Mouse (Mus musculus): ENCODE measurements around the gene Qk. TPM values are rescaled to one million over a fixed set of nuclear protein-coding genes. Genes with fewer than 3 reads are reported as not detected.

Gene Qk
- polyA plus RNA-seq, 1 experiment = 252 TPM

- Histone ChIP-seq H3K36me3 (ENCODE audit: control insufficient read depth, insufficient read depth, low read length, poor library complexity, severe bottlenecking) (no peaks in the 10 kb centered on the region), H3K4me1 (ENCODE audit: control insufficient read depth, insufficient read depth, low read length) (peaks cover 4% of the 10 kb centered on the region), H3K27ac (ENCODE audit: insufficient read depth, low read length) (no peak overlapping the region), H3K4me3 (ENCODE audit: low read depth, low read length) (no peak overlapping the region), H3K9ac (ENCODE audit: low read depth, poor library complexity, severe bottlenecking) (no peak overlapping the region), H3K9me3 (replicated peaks; ENCODE audit: control insufficient read depth, insufficient read depth, low read length, poor library complexity, severe bottlenecking) (no peaks in the 10 kb centered on the region), H3K27me3 (ENCODE audit: control insufficient read depth, insufficient read depth, low read length, poor library complexity, severe bottlenecking) (no peaks in the 10 kb centered on the region)
- TF ChIP-seq POLR2A (IDR thresholded peaks at IDR 0.05; ENCODE audit: insufficient read depth, low read length) = no peak
- TF ChIP-seq CTCF (IDR thresholded peaks at IDR 0.05; ENCODE audit: low read depth, low read length) = no peak
- peak; percentile 74; the same call in 1 of the 2 replicates for TF ChIP-seq EP300 (IDR thresholded peaks at IDR 0.05; ENCODE audit: insufficient read depth, low read depth, low read length)
Measured at GRCm38 (mm10) chr17:10332127-10332526, 12.5 kb upstream of the Qk start.

- Histone ChIP-seq H3K27me3 (ENCODE audit: control insufficient read depth, insufficient read depth, low read length, poor library complexity, severe bottlenecking) (no peaks in the 10 kb centered on the region), H3K9me3 (replicated peaks; ENCODE audit: control insufficient read depth, insufficient read depth, low read length, poor library complexity, severe bottlenecking) (no peaks in the 10 kb centered on the region)
Measured at GRCm38 (mm10) chr17:10329461-10329860, 9.8 kb upstream of the Qk start.

GRCm38 (mm10) chr17:10328544-10329100 lies 9.0 kb upstream of the Qk start:
- Histone ChIP-seq H3K4me1 (ENCODE audit: control insufficient read depth, insufficient read depth, low read length) (peaks cover 4% of the 10 kb centered on the region), H3K9ac (ENCODE audit: low read depth, poor library complexity, severe bottlenecking) (no peak overlapping the region), H3K27ac (ENCODE audit: insufficient read depth, low read length) (no peak overlapping the region), H3K9me3 (replicated peaks; ENCODE audit: control insufficient read depth, insufficient read depth, low read length, poor library complexity, severe bottlenecking) (no peaks in the 10 kb centered on the region), H3K27me3 (ENCODE audit: control insufficient read depth, insufficient read depth, low read length, poor library complexity, severe bottlenecking) (no peaks in the 10 kb centered on the region), H3K4me3 (ENCODE audit: low read depth, low read length) (no peak overlapping the region), H3K36me3 (ENCODE audit: control insufficient read depth, insufficient read depth, low read length, poor library complexity, severe bottlenecking) (no peaks in the 10 kb centered on the region)
- TF ChIP-seq EP300 (IDR thresholded peaks at IDR 0.05; ENCODE audit: insufficient read depth, low read depth, low read length) = no peak
- TF ChIP-seq POLR2A (IDR thresholded peaks at IDR 0.05; ENCODE audit: insufficient read depth, low read length) = no peak
- no peak for TF ChIP-seq CTCF (IDR thresholded peaks at IDR 0.05; ENCODE audit: low read depth, low read length)

More at GRCm38 (mm10) chr17:10329461-10329860, 9.8 kb upstream of the Qk start:
- Histone ChIP-seq H3K27ac (ENCODE audit: insufficient read depth, low read length) (no peak overlapping the region), H3K9ac (ENCODE audit: low read depth, poor library complexity, severe bottlenecking) (no peak overlapping the region), H3K4me3 (ENCODE audit: low read depth, low read length) (no peak overlapping the region), H3K4me1 (ENCODE audit: control insufficient read depth, insufficient read depth, low read length) (peaks cover 4% of the 10 kb centered on the region), H3K36me3 (ENCODE audit: control insufficient read depth, insufficient read depth, low read length, poor library complexity, severe bottlenecking) (no peaks in the 10 kb centered on the region)
- TF ChIP-seq POLR2A (IDR thresholded peaks at IDR 0.05; ENCODE audit: insufficient read depth, low read length) (no peak), EP300 (IDR thresholded peaks at IDR 0.05; ENCODE audit: insufficient read depth, low read depth, low read length) (no peak), CTCF (IDR thresholded peaks at IDR 0.05; ENCODE audit: low read depth, low read length) (no peak)

DNA sequence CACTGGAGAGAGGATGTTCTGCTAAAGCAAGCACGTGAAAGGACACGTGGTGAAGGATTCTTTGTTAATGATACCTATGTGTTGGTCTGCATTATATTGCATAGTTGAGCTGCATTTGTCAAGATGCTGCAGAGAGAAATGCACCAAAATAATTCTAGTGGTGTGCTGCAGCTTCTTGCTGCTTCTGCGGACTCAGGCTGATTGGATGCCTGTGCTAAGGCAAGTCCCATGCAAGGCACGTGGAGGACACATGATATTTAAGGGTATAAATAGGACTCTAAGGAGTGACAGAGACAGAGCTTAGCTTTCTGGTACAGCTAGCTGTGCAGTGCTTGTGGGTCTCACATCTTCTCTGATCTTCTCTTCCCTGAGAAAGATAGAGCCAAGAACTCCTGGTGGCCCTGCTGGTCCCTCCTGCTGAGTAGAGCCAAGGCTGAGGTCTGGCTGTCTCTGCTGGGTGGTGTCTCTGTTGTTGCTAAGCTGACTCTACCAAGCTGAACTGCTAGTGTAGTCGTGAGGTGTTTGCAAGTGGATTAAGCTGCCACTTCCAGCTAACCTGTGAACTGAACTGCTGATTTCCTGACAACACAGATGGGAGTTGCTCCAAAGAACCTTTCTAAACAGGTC lies 8.0 kb upstream of the Qk start:
- no peaks in the 10 kb centered on the region for H3K9me3 ChIP-seq (replicated peaks; ENCODE audit: control insufficient read depth, insufficient read depth, low read length, poor library complexity, severe bottlenecking)
- H3K27me3 ChIP-seq (ENCODE audit: control insufficient read depth, insufficient read depth, low read length, poor library complexity, severe bottlenecking) = no peaks in the 10 kb centered on the region
- H3K36me3 ChIP-seq (ENCODE audit: control insufficient read depth, insufficient read depth, low read length, poor library complexity, severe bottlenecking) = no peaks in the 10 kb centered on the region
- no peak overlapping the region for H3K4me3 ChIP-seq (ENCODE audit: low read depth, low read length)
- H3K27ac ChIP-seq (ENCODE audit: insufficient read depth, low read length) = no peak overlapping the region
- H3K9ac ChIP-seq (ENCODE audit: low read depth, poor library complexity, severe bottlenecking) = no peak overlapping the region
- no peak for TF ChIP-seq POLR2A (IDR thresholded peaks at IDR 0.05; ENCODE audit: insufficient read depth, low read length)
- no peak for TF ChIP-seq CTCF (IDR thresholded peaks at IDR 0.05; ENCODE audit: low read depth, low read length)
- TF ChIP-seq EP300 (IDR thresholded peaks at IDR 0.05; ENCODE audit: insufficient read depth, low read depth, low read length) = no peak
- H3K4me1 ChIP-seq (ENCODE audit: control insufficient read depth, insufficient read depth, low read length) = peaks cover 2% of the 10 kb centered on the region

- H3K9me3 ChIP-seq (replicated peaks; ENCODE audit: control insufficient read depth, insufficient read depth, low read length, poor library complexity, severe bottlenecking) = no peaks in the 10 kb centered on the region
- H3K4me3 ChIP-seq (ENCODE audit: low read depth, low read length) = no peak overlapping the region
- TF ChIP-seq CTCF (IDR thresholded peaks at IDR 0.05; ENCODE audit: low read depth, low read length) = no peak
- TF ChIP-seq EP300 (IDR thresholded peaks at IDR 0.05; ENCODE audit: insufficient read depth, low read depth, low read length) = no peak
- TF ChIP-seq POLR2A (IDR thresholded peaks at IDR 0.05; ENCODE audit: insufficient read depth, low read length) = no peak
- no peaks in the 10 kb centered on the region for H3K27me3 ChIP-seq (ENCODE audit: control insufficient read depth, insufficient read depth, low read length, poor library complexity, severe bottlenecking)
- H3K36me3 ChIP-seq (ENCODE audit: control insufficient read depth, insufficient read depth, low read length, poor library complexity, severe bottlenecking) = no peaks in the 10 kb centered on the region
- H3K9ac ChIP-seq (ENCODE audit: low read depth, poor library complexity, severe bottlenecking) = no peak overlapping the region
- peaks cover 2% of the 10 kb centered on the region for H3K4me1 ChIP-seq (ENCODE audit: control insufficient read depth, insufficient read depth, low read length)
- no peak overlapping the region for H3K27ac ChIP-seq (ENCODE audit: insufficient read depth, low read length)
Measured at GRCm38 (mm10) chr17:10326596-10327045, 7.0 kb upstream of the Qk start.

- no peak overlapping the region for H3K9ac ChIP-seq (ENCODE audit: low read depth, poor library complexity, severe bottlenecking)
- no peak overlapping the region for H3K27ac ChIP-seq (ENCODE audit: insufficient read depth, low read length)
- TF ChIP-seq EP300 (IDR thresholded peaks at IDR 0.05; ENCODE audit: insufficient read depth, low read depth, low read length) (no peak), POLR2A (IDR thresholded peaks at IDR 0.05; ENCODE audit: insufficient read depth, low read length) (no peak), CTCF (IDR thresholded peaks at IDR 0.05; ENCODE audit: low read depth, low read length) (no peak)
- no peaks in the 10 kb centered on the region for H3K36me3 ChIP-seq (ENCODE audit: control insufficient read depth, insufficient read depth, low read length, poor library complexity, severe bottlenecking)
- H3K27me3 ChIP-seq (ENCODE audit: control insufficient read depth, insufficient read depth, low read length, poor library complexity, severe bottlenecking) = no peaks in the 10 kb centered on the region
- H3K9me3 ChIP-seq (replicated peaks; ENCODE audit: control insufficient read depth, insufficient read depth, low read length, poor library complexity, severe bottlenecking) = no peaks in the 10 kb centered on the region
- H3K4me1 ChIP-seq (ENCODE audit: control insufficient read depth, insufficient read depth, low read length) = peaks cover 2% of the 10 kb centered on the region
- H3K4me3 ChIP-seq (ENCODE audit: low read depth, low read length) = no peak overlapping the region
Measured at GRCm38 (mm10) chr17:10325921-10326320, 6.3 kb upstream of the Qk start.
